Mouse (Mus musculus) liver, embryonic 14.5 days (tissue): ENCODE data around the gene Rnd3.

Source experiments
- CTCF ChIP-seq: IDR thresholded peaks from 2 replicates; pipeline ENCODE4 v1.5.1; 2016; ENCODE audit warnings: antibody characterized with exemption, low read depth, control low read depth
- EP300 ChIP-seq: IDR thresholded peaks from 2 replicates; pipeline ENCODE4 v1.6.1; 2016; ENCODE audit warnings: antibody characterized with exemption, low read depth

DNA sequence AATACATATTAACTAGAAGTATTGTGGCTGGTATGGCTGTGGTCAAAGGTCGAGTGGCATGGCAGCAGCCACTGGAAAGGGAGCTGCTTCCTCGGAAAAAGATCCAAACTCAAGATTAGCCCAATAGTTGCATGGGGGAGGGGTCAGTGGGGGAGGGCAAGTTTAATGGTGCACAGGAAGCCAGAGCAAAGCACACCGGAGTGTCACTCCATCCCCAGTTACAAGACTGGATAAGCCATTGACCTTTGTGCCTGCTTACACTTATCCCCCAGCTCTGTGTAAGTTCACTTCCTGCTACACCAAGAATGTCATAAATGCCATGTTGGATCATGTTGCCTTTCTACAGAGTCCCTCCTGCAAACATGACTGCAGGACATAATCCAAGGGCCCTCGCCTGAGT is 11.2 kb downstream of the Rnd3 start:
- TF ChIP-seq CTCF (no peak), EP300 (no peak)
